Mouse (Mus musculus) gastrocnemius, postnatal 14 days (tissue): ENCODE data around the gene Rtn4ip1. TPM values are rescaled to one million over a fixed set of nuclear protein-coding genes. Genes with fewer than 3 reads are reported as not detected.

Experiments used
- DNase-seq: peaks from one replicate; pipeline ENCODE4 v3.0.0; 2021; ENCODE audit warnings: mixed read lengths
- intact Hi-C: fragments of 180-260 bp; cut with DNase I; formaldehyde crosslinking; loops from one replicate; pipeline ENCODE4 v1.15.1; 2025; ENCODE audit warnings: low total_unique reads
- long read RNA-seq, 2 experiments: library from polyadenylated mRNA; stranded (forward); transcript quantifications; one replicate each; pipeline ENCODE4 v2.0.0; 2021
- total RNA-seq, 2 experiments: library from RNA; stranded (reverse); gene quantifications; 2 replicates each; pipeline ENCODE4 v1.2.3; 2021

Gene Rtn4ip1
- total RNA-seq: 10 to 100 TPM; 19.5 to 25.1 TPM
- long read RNA-seq, experiment 1, transcript Rtn4ip1-201 (9 exons, 2,981 nt): major isoform, 64 of 67 reads
- long read RNA-seq, experiment 1, partial matches to known transcripts: 0 of 67 reads
- long read RNA-seq, experiment 1, other reads (novel, unspliced or antisense): 3 of 67 reads
- long read RNA-seq, experiment 2, transcript Rtn4ip1-201 (9 exons, 2,981 nt): major isoform, 64 of 79 reads
- long read RNA-seq, experiment 2, partial matches to known transcripts: 4 of 79 reads
- long read RNA-seq, experiment 2, other reads (novel, unspliced or antisense): 11 of 79 reads

DNA sequence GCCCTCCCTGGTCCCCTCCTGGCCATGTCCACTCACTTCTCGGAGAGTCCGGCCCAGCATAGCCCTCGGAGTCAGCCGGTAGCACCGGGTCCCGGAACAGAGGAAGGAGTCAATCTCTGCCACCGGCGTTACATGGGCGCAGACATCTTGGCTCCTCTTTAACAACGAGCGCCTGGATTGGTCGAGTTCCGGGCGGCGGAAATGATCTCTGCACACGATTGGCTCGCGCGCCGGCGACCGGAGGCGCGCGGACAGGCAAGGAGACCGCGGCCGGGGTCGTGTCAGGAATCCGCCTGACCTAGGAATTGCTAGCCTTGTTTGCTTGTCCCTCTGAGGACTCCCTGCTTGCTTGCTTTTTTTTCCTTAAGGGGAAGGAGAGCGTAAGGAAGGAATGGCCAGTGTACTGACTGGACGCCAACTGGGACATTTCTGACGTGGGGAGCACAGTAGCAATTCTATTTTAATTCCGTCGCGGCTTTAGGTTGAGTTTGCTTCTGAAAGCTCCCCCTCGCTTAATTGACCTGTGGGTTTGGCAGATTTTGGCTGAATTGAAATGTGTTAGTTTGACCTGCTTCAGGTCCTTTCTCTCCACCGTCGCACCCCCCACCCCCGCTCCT, at the start of gene Rtn4ip1, which contains the start of gene Qrsl1:
Gene Rtn4ip1 (plus strand): TSS at position 230 of the 617 bp plus-strand sequence.
Gene Qrsl1 (minus strand): TSS at position 168 of the 617 bp plus-strand sequence.
- DNase-seq: peak; percentile 91
- intact Hi-C loops: no loop called here

DNA sequence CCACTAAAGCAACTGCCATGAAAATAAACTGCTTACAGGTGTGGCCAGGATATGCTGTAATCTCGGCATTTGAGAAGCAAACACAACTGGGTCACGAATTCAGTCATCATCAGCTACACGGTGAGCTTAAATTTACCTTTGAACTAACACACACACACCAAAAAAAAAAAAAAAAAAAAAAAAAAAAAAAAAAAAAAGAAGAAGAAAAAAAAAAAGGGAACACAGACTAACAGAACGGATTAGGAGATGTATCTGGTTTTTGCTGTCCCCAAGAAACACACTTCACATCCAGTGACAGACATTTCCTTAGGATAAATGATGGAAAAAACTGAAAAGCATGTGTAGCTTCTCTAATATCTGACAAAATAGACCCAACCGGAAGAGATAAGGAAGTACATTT, 49.7 kb upstream of the Rtn4ip1 start:
- intact Hi-C loops: no loop called here
- DNase-seq: no peak

DNA sequence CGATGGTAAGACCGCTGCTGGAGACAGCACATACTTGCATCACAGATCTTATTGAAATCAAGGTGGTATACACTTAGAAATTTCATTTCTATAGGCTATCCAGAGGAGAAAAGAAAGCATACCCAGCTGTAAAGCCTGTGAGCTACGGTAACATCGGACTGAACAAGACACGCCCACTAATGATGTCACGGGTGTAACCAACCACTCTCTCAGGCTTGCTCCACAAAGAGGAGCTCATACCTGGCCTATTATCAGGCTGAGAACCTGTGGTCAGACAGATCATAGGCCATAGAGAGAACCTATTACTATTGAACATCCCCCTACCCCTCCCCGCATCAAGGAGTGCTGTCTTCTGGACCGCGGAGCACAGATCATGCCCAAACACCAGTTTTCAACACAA, 45.7 kb upstream of the Rtn4ip1 start:
- no peak for DNase-seq
- intact Hi-C loops: no loop called here

DNA sequence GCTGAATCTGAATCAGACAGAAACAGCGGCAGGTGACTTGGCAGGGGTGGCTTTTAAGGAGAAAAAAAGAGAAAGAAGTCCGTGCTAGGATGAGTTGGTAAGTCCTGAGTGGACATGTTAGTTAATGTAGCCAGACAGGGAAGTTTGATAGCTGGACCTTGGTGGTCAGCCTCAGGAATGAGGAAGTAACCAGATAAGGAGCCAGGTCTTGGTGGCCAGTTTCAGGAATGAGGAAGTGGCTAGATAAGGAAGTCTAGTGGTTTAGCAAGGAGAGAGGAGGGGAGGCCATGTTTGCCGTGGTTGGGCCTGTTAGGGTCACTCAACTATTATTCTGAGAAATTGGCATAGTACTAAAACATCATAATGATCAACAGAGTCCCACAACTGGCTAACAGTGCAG, 45.3 kb upstream of the Rtn4ip1 start:
- intact Hi-C loops: no loop called here
- DNase-seq: no peak

DNA sequence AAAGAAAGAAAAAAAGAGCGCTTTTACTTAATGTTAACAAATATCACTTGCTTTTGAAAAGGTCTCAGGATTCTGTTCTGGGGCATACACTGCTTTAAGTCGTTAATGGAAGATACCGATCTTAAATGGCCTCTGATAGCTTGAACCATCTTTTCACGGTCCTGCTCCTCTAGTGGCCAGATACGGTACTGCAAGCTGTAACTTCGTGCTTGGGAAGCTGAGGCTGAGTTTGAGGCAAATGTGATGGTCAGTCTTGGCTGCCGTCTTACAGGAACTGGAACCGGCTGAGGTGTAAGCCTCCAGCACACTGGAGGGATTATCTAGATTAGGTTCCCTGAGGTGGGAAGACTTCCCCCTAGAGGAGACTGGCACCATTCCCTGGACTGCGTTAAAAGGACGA, 30.9 kb upstream of the Rtn4ip1 start:
- no peak for DNase-seq
- intact Hi-C loops: no loop called here

DNA sequence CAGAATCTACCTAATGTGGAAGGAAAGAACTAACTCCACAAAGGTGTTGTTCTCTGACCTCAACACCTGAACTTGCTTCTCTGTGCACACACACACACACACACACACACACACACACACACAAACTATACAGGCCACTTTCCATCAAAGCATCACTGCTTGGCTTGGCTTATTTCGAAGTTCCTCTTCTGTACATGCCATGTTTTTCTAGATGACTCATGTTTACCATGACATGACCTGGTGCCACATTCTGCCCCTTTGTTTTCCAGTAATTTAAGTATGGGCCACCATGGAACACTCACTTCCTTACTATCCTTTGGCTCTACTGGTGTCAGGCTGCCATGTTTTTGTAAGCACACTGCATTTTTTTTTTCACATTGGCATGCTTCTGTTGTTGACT, 30.1 kb upstream of the Rtn4ip1 start:
- intact Hi-C loops: no loop called here
- no peak for DNase-seq

DNA sequence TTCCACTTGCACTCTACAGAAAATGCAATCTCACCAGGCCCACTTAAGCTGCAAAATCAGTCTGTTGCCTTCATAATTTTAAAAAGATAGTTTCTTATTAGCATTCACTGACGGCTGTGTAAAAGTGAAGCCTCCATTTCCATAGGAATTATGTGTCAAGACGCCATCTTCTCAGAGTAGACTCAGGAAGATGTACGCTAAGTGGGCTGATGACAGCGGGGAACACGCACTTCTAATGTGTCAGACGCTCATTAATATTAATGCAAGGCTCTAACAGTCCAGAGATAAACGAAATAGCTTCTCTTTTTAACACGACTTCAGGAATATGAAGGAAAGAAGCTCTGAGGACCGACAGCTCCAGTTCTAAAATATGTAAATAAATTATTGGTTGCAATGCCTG, 13.9 kb upstream of the Rtn4ip1 start:
- DNase-seq: no peak
- intact Hi-C loops: no loop called here

DNA sequence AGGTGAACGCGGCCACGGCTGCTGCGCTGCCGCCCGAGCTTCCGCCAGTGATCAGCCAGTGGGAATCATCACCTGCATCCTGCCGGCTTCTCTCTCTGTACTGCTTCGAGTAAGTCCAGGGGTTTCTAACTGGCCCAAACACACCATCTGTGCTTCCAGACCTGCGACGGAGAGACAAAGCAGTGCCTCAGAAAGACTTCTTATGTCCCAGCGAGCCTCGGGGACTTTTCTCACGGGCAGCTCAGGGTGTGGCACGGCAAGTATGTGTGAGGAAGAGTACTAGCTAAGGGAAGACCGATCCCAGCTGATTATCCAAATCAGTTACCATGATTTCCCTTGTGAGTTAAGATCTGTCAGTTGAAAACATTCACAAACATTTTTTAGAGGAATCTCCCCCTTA, 12.6 kb upstream of the Rtn4ip1 start:
- no peak for DNase-seq
- intact Hi-C loops: no loop called here

DNA sequence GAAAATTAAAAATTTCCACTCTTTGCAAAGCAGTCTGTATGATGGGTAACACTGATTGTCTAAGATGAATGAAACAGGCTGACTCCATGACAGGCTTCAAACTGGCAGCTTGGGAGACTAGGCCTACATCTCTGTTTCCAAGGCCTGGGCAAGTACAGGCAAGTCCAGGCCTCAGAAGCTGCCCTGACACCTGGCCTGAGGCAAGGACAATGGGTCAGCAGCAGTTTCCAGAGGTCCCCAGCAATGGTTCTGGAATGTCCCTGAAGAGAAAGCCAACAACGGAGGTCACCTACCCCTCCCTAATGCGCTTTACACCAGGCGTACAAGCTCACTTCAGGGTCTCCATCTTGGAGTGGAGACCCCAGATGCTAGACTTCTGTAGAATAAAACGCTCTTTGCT, 8.6 kb upstream of the Rtn4ip1 start:
- intact Hi-C loops: no loop called here
- DNase-seq: no peak

DNA sequence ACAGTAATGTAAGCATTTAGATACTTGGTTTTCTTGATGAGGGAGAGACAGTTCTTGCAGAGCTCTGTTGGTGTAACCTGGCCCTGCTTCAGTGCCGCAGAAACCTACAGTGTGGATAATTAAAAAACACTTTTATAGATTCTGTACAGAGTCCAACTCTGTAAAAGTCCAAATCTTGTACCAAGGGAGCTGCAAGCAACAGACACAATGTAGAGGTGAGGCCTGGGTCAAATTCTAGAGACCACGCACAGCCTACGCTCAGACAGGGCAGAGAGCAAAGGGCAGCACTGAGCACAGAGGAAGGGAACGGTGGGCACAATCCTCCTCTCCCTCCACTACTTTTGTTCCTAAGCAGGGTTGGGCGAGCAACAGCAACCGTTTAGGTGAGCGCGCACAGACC, 5.5 kb upstream of the Rtn4ip1 start:
- intact Hi-C loops: no loop called here
- no peak for DNase-seq

DNA sequence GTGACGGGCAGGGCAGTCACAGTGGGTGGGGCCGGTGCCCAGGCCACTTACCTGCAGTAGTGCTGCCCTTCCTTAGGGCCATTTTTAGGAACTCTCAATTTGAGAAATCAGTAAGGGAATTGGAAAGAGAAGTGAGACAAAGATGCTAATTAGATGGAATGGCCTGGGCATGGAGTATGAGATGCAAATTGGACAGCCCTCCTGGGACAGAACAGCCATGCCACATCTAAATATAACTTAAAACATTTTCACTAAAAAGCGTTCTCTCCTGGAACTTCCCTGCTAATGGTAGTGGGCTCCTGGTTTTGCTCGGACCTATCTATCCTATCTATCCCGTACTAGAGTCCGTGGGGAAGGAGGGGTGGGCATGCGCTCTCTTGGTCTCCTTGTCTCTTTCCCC, 3.3 kb upstream of the Rtn4ip1 start:
- no peak for DNase-seq
- intact Hi-C loops: no loop called here

DNA sequence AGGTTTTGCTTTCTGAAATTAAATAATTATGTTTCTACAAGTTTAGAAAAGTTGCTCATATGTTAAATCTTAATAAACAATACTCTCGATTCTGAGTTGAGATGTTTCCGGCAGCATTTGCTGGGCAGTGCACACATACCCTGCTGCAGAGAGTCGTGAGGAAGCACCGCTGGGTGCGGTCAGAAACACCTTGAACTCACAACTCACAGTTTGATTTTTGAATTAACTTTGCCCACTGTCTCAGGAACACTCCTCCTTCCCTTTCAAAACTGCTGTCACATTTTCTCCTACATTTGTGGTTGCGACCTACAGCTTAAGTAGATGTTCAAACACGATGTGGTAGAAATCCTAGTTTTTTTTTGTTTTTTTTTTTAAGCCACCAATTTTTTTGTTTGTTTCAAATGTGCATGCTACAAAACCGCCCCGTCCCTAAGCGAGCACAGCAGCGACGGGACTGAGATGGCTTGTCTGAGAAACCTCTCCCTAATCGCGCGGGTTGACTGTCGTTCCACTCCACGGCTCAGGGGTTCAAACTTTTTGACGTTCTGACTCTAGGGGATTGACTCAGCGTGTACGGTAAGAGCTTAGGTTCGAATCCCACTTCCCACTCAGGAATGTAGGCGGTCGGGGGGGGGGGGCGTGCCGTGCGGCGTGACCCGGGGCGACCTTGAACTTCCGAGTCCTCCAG, 580 bp upstream of the Rtn4ip1 start:
- no peak for DNase-seq
- intact Hi-C loops: no loop called here

DNA sequence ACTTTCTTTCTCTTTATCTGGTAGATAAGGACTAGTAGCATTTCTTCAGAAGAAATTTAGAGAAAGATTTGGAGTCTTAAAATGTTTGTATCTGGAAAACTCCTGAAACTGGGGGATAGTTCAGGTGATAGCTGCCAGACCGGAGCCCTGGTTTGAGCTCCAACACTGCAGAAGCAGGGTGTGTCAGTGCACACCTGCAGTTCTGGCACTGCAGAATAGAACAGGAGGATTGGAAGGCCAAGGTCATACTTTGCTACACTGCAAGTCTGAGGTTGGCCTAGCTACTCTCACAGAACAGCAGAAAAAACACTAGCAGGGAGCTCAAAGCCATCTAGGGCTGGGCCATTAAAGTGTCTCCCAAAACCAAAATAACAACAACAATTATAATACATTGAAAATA, 3.0 kb downstream of the Rtn4ip1 start:
- intact Hi-C loops: no loop called here
- no peak for DNase-seq

DNA sequence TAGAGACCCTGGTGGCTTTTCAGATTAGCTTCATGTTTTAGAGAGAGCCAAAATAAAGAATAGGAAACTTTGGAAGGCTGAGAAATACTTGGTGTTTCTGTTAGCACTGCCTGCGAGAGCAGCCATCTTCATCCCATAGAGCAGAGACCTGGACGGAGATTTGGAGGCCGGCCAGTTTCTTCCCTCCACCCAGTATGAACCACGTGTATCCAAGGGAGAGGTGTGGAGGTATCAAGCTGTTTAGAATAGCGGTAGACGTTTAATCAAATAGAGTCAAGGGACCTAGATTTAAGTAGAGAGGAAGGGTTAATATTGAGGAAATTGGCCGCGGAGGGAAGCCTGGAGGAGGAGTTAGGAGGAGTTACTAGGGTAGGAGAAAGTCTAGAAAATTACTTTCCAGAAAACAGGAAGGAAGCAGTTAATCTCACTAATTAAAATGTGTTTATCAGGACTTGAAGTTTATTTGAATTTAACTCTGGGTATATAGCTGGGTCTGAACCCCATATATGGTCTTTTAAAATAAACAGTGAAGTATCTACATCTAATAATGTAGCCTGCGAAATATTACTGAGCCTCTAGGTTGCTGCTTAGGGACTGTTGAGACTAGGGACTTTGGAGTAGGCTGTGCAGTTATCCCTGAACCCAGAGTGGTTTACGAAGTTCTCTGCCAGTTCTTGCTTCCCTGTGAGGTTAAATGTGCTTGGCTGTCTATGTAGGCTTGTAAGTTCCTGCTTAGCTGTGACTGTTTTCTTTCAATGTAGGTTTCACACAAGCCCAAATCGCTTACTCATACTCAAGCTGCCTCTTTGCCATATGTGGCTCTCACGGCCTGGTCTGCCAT, 8.6 kb downstream of the Rtn4ip1 start:
- intact Hi-C loops: no loop called here
- no peak for DNase-seq

DNA sequence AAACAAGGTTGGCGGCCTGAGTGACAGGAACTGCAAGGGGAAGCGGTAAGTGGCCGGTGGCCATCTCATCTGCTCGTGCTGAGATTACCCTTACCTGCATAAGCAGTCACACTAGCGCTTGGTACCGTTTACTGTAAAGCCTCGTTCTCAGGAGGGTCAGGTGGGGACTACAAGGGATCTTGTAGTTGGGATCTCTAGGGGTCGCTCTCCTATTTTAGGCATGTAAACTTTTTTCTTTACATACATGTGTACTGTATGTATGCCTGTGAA, 9.2 kb downstream of the Rtn4ip1 start:
- intact Hi-C loops: no loop called here
- DNase-seq: no peak

DNA sequence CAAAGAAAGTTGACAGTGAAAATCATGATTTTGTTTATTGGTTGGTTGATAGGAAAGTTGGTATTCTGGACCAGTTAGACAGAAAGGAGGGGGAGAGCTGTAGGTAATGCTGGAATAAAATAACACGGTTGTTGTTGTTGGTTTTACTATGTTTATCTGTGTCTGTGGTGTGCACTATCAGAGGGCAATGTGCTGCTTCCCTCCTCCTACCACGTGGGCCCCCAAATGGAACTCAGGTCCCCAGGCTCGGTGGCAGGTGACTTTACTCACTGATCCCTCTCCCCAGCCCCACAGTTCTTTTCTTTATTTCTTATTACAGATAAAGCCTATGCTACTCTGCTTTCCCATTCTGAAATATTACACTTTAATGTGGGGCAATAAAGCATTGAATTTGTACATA, 10.6 kb downstream of the Rtn4ip1 start:
- intact Hi-C loops: no loop called here
- no peak for DNase-seq

DNA sequence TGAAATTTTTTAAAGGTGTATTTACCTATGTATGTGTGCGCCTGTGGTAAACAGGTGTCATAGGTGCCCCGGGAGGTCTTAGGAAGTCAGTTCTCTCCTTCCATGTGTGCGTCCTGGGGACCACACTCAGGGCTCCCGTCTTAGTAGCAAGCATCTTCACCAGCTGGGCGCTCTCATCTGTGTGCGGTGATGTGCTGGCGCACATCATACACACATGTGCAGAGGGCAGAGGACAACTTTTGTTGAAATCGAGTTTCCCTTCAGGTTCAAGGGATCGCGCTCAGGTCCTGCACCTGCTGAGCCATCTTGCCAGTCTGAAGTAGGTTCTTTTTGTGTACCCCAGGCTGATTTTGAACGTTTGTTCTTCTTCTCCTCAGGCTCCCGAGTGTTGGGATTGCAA, 14.6 kb downstream of the Rtn4ip1 start:
- no peak for DNase-seq
- intact Hi-C loops: no loop called here

DNA sequence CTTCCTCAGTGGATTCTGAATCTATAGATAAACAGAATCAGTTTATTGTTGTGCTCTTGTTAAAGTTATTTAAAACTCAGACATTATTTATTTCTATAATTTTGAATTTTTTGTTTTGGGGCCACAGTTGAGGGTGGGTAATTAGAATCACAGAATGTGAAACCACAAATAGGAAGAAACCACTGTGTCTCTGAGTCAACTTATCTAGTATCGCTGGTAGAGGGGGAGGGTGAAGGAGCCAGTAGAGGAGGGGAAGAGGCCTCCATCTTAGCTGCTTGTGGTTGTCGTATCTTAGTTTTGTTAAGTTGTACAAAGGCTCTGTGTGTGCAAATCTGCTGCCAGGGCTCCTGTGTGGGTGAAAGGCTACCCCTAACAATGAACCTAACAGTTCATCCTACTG, 15.1 kb downstream of the Rtn4ip1 start:
- intact Hi-C loops: no loop called here
- no peak for DNase-seq

DNA sequence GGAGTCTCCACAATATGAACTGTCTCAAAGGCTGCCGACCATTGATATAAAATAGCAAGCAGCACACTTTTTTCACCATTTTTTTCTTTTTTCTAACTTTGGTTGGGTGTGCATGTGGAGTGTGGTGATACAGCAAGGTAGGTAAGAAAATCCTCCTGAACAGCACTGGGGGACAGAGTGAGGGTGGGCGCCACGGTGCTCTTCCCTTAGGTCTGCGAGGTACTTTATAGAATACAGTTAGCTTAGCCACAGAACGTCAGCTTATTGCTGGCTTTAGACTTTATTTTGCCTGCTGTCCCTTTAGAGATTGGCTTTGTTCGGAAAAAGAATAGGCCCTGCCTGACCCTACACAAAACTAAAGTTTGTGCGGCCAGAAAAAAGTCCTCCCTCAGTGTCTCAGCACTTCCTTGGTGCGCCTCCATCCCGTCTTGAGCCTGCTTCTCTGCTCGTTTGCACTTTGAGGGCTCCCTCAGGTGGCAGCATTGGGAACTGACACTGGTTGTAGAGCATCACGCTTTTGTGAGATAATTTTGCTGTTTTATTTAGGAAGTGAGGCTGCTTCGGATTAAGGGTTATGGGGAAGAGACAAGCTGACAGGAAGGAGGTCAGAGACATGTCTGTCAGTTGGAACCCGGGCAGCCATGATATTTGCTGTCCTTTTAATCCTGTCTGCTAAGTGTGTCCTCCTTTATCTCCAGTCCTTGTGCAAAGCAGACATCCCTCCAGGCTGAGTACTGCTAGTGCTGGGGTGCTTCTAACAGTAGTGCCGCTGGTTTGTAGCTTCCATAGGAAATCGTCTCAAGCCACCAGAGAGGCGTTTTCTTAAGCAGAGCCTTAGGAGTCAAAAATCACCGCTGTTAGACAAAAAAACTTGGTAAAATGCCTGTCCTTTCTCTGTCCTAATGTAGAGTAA, 17.3 kb downstream of the Rtn4ip1 start:
- peak; percentile 78 for DNase-seq
- intact Hi-C loops: loop anchor here (2.0 kb wide), 1 partner anchor 344 kb away; no protein-coding TSS in a partner anchor
